Mouse (Mus musculus): ENCODE results near the gene Tenm2.

Gene Tenm2

GRCm38 (mm10) chr11:36891106-36891505 lies 344.7 kb downstream of the Tenm2 start:
- DNase-seq, result no peak

DNA sequence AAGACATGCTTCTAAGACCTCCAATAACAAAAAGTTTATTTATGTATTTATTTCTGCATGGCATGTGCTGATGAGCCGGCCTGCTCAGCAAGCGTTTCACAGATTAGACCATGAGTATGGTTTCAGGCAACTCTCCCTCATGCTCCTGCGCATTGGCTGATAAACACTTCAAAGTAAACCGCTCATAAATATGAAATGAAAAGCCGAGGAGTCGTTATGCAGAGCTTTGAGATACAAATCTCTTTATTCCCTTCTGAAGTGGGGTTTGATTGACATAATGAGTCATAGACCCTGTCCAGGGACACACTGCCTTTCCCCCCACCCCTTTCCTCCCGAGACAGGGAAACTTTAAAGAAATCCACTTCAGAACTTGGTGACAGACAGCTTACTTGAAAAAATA lies 348.3 kb downstream of the Tenm2 start:
- DNase-seq, result no peak

DNA sequence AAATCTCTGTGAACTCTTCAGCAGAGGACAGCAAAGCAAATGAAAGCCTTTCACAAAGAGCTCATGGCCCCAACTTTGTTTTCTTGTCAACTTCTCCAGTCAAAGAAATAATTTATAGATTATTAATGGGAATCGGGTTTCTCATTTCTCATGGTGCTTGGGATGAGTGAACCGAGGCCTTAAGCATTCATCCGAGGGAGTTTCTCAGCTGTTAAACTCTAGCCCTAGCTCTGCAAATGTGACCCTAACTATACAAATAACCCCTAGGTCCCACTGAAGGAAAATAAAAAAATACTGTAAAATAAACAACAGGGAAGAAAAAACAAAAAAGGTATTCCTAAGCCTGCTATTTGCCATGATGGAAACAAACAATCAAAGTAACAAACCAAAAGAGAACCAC lies 349.6 kb downstream of the Tenm2 start:
- no peak for DNase-seq

GRCm38 (mm10) chr11:36872961-36873360 lies 362.8 kb downstream of the Tenm2 start:
- no peak for DNase-seq

DNA sequence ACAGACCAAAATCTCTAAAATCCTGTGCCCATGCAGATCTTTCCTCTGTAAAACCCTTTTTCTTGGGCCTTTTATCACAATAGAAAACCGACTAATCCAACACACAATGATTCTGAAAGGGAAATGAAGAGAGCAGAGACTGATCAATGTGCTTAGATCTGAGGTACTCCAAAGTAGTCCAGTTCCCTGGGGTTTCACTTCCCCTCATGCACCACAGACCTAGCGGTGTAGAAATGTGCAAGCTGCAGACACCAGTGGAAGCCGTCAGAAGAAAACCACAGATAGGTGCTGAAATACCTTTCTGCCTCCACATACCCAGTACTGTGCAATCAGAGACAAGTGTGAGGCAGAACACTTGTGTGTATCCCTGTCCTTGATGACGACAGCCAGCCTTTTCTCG lies 365.2 kb downstream of the Tenm2 start:
- no peak for DNase-seq

DNA sequence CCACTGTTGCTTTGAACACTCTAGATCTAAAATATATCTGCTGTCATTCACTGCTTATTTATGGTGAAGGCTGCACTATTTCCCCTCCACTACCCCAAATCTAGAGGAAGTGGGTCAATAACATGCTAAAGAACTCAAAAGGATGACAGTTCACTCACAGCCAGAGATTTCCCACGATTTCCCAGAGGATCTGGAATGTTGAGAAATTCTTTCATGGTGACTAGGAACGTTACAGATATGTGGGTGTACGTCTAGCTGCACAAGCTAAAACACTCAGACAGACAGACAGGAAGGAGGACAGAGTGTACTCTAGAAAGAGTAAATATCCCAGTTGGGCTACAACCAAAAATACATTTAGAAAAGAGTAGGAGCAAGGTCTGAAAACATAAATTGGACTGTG lies 384.1 kb downstream of the Tenm2 start:
- DNase-seq, result no peak

- DNase-seq, result no peak
These were observed 388.3 kb downstream of the Tenm2 start for GRCm38 (mm10) chr11:36847451-36847850.

- DNase-seq, result no peak
These were observed 402.9 kb downstream of the Tenm2 start for GRCm38 (mm10) chr11:36832855-36833254.

DNA sequence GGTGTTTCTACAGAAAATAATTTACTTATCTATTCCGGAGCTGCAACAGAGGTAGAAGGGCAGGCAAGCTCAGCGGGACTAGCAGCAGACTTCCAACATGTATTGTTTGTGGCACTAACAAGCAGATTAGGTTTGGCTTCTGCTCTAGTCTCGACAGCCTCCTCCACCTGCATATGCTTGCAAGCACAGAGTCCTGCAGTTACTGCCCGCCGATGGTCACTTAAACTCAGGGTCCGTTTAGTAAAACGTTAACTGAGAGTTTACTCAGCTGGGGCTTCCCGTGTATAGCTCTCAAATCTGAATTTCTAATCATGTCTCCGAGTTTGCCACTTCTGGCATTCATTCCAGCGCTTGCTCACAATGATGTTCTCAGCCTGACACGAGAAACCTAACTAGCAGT lies 404.3 kb downstream of the Tenm2 start:
- DNase-seq, result peak; percentile 2 to 26

- DNase-seq, result no peak
These were observed 411.1 kb downstream of the Tenm2 start for GRCm38 (mm10) chr11:36824666-36825065.

DNA sequence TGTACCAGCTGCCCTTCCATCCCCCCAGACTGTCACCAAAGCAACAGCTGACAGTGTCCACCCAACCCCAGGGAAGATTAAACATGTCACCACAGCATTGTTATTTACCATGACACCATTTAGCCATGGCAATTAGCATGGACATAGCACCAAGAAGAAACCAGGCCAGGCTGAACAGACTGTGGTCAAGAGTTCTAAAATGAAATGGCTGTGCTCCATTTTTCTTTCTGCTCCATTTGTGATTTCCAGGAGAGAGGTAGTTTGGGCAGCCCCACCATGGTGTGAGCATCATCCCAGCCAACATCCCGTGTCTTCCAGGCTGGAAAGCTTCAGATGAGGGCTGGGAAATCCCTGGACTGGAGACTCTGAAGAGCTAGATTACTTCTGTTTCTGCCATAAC lies 431.1 kb downstream of the Tenm2 start:
- no peak for DNase-seq

DNA sequence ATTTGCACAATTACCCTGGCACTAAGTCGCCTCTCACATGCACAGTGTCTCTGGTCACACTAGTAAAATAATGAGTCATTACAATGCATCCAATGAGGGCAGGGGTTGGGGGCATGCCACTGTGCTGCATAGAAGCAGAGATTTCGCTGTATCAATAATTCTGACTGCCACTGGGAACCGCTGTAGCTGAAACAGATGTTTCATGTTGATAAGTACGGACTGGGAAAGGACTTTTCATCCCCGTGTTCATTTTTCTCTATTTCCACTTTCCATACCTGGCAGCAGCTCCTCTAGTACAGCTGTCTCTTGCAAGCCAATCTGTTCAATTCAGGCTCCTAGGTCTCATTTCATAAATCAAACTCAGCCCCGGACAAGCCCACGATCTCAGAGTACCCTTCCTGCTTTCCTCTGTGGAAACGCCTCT lies 433.5 kb downstream of the Tenm2 start:
- no peak for DNase-seq

GRCm38 (mm10) chr11:36801683-36802082 lies 434.1 kb downstream of the Tenm2 start:
- DNase-seq, result no peak

DNA sequence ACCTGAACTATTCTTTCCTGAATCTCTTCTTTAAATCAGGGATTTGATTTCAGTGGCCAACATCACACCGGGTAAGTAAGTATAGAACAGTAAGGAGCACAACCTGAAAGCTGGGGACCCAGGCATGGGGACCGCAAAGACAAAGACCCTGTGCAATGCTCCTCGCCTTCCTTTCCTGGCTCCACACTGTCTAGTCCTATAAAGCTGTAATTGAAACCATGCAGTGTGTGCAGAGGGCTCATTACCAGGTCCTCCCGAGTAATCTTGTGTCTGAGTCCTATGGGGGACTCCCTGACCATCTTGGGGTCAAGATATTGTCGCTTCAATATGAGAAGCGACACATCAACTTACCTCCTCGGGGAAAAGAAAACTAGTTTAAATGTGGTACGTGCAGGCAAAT lies 436.4 kb downstream of the Tenm2 start:
- no peak for DNase-seq

- no peak for DNase-seq
These were observed 477.8 kb downstream of the Tenm2 start for GRCm38 (mm10) chr11:36758009-36758408.

DNA sequence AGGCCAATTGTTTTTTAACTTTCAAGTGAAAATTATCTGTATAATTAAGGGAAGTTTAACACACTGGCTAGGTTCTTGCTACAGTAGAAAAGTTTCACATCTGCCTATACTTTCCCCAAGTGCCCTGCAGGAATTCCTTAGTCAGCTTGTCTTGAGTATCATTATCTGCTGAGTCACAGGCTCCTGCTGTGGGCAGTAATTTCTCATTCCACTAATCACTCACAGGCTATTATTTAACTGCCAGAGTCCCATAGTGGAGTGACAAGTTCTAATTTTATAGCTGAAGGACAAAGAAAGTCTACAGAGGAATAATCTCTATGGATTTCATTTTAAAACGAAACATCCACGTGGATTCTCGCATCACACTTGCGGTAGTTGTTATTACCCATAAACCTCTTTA lies 489.5 kb downstream of the Tenm2 start:
- DNase-seq, result no peak

DNA sequence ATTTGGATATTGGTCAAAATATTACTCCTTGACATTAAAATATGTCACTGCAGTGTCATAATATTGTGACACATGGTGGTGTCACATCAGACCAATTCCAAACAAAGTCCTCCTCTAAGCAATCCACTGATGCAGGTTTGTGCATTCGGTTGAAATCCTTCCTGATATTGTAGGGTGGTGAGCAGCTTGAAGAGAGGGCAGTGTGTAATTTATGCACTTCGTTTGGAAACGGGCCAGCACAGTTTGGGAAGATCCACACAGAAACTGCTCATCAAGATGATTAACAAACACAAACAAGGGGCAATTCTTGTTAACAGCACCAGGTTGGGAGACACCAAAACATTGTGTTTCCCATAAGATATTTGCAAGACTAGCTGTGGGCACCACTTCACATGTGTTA lies 508.0 kb downstream of the Tenm2 start:
- DNase-seq, result no peak

DNA sequence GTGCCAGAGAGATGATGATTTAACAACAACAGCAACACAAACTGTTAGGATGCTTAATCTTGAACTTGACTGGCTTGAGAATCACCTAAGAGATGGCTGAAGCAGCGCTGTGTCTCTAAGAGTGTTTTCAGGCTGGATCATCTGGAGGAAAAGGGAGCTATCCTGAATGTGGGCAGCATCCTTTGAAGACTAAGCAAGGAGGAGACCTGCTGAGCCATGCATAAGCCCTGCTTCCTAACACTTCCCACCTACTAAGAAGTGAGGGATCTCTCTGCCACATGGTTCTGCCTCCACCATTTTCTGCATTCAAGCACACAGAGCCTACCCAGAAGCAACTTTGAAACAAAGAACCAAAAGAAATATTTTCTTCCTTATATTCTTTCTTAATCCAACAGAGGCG lies 532.9 kb downstream of the Tenm2 start:
- DNase-seq, result no peak

- DNase-seq, result no peak
These were observed 534.8 kb downstream of the Tenm2 start for GRCm38 (mm10) chr11:36700951-36701350.

DNA sequence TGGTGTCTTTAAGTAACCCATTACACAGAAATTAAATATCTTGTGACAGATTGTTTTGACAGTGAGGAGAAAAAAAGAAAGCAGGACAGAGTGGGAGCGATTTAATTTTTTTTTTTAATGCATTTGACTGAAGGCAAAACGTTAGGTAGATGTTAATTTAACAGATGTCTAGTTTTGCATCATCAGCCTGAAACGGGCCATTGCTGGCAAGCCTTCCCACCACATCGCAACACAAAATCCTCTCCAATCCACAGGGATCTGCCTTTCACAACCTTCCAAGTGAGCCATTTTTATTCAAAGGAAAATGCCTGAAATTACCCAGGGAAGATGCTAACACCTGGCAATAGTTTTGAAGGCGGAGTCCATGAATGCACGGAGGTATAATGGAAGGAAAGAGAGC lies 535.6 kb downstream of the Tenm2 start:
- no peak for DNase-seq

DNA sequence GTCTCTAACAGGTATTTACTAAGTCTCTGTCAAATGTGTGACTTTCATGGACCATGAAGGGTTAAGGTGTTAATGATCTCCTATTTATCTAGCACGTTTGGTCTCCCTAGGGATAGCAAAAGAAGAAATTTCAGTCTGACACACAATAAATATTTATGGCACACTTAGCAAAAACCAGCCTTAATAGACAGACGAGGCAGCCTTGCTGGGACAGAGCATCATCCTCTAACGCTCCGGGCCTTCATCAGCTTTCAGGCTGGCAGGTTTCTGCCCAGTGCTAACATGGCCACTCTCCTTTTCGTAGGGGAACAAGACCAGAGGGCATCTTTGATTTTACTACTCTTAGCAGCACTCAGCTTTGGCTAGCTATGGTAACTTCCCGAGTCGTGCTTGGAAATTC lies 537.5 kb downstream of the Tenm2 start:
- DNase-seq, result no peak

DNA sequence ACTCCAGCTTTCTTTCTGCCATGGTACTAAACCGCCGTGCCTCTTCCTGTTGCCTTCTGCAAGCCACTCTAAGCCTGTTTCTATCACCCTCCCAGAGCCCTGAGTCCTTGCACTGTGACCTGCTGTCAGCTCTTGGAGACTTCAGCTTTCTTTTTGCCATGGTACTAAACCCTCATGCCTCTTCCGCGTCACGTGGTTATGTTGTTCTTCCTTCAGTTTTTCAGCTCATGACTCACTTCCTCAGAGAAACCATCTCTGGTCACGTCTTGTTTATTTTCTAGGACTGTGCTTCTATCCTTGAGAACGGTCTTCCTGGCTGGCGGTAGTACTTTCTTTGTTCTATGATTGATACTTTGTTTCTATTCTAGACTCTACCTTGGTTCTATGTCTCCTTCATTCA lies 537.9 kb downstream of the Tenm2 start:
- DNase-seq, result no peak

DNA sequence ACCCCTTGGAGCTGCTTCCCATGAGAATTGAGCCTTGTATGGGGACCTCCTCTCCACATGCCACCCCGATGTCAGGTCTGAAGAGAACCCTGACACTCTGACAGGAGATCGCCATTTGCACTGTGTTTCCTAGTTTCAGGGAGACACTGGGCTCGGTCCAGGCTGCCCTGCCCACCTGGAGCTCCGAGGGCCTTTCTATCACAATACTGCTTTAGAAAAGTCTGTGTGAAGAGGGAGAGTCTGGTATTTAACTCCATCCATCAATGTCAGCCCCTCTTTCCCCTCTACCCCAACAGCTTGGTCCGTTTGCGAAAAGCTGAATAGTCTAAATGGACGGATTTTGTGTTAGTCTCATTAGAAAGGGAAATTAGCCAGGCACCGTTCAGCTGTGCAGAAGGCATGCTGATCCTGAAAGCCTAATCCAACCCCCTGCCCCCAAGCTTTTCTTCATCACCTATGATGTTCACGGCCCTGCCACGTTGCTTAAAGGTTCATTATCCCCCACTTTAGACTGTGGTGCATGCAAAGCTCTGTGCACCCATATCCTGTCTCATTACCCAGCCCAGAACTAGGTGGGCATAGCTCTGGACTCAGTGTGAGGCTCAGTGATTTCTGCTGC lies 538.6 kb downstream of the Tenm2 start:
- DNase-seq, result no peak

DNA sequence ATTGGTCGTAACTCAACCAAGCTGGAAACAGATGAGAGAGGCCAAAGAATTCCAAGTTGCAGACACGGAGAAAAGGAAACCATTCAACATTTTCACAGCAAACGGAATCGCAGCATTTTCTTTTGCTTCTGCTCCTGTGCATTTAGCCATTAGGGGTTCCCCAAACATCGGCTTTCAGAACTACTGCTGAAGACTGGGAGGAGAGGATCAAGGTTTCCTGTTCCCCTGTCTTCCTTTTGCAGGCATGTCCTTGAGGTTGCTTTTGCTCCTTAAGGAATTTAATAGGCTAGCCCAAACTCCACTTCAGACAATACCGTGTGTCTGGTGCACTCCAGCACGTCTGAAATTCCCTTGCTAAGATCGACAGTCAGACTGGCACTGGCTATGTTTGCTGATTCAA lies 541.0 kb downstream of the Tenm2 start:
- DNase-seq, result no peak

GRCm38 (mm10) chr11:36692637-36693036 lies 543.1 kb downstream of the Tenm2 start:
- no peak for DNase-seq

DNA sequence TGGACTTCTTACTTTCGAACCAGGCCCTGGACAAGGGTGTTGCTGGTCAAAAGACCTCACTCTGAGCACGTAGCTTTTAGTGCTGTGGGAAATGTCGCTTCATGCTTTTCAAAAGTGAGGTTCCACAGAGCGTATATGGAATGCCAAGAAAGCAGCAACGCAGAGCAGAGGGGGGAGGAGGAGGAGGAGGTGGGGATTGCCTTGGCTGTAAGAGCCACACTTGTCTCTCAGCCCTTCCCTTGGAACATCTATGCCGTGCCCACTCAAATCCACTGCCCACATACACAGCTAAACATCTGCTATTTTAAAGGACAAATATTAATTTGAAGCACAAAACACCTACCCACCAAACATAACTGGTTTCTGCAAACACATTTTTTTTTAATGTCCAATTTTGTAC lies 544.9 kb downstream of the Tenm2 start:
- no peak for DNase-seq
